Mouse (Mus musculus) stomach, embryonic 15.5 days (tissue): ENCODE measurements around the gene Uox. TPM values are rescaled to one million over a fixed set of nuclear protein-coding genes. Genes with fewer than 3 reads are reported as not detected.
A peak's percentile ranks its signal among the peaks of the same experiment; 100 is the strongest.

Source experiments
- ATAC-seq: fragments of 200-750 bp; cut with Nextera tagmentation; 2 replicates; pipeline ENCODE4 v1.8.0; 2017; ENCODE audit warnings: low read depth, moderate number of reproducible peaks, moderate TSS enrichment; ENCODE audit not compliant: insufficient read depth, low FRiP score
- H3K27ac ChIP-seq: fragments of 300-500 bp; sonication (generic); 2 replicates; pipeline ENCODE4 v1.5.1; 2015; ENCODE audit warnings: mild to moderate bottlenecking, inconsistent platforms
- H3K27me3 ChIP-seq: fragments of 300-500 bp; sonication (generic); replicated peaks from 2 replicates; pipeline ENCODE4 v1.6.1; 2015; ENCODE audit warnings: inconsistent platforms
- H3K36me3 ChIP-seq: fragments of 300-500 bp; sonication (generic); 2 replicates; pipeline ENCODE4 v1.6.1; 2015; ENCODE audit warnings: inconsistent platforms
- H3K4me1 ChIP-seq: fragments of 300-500 bp; sonication (generic); 2 replicates; pipeline ENCODE4 v1.6.1; 2015; ENCODE audit warnings: inconsistent platforms
- H3K4me2 ChIP-seq: fragments of 300-500 bp; sonication (generic); 2 replicates; pipeline ENCODE4 v1.6.1; 2015; ENCODE audit warnings: mild to moderate bottlenecking, inconsistent platforms
- H3K4me3 ChIP-seq: fragments of 300-500 bp; sonication (generic); replicated peaks from 2 replicates; pipeline ENCODE4 v1.5.1; 2015; ENCODE audit warnings: inconsistent platforms
- H3K9ac ChIP-seq: fragments of 300-500 bp; sonication (generic); 2 replicates; pipeline ENCODE4 v1.6.1; 2015; ENCODE audit warnings: inconsistent platforms
- H3K9me3 ChIP-seq: fragments of 300-500 bp; sonication (generic); 2 replicates; pipeline ENCODE4 v1.6.1; 2016; ENCODE audit warnings: inconsistent platforms
- WGBS: fragments of 180-500 bp; shearing (Covaris S2); methylation state at CpG from one replicate; pipeline ENCODE4 v1.1.7; 2015; 5-methylcytosine and 5-hydroxymethylcytosine counted together
- polyA plus RNA-seq: library from polyadenylated mRNA; unstranded; fragments of >200 nt; fragmentation: Nextera tagmentation; extraction: Ambion mirVana; gene quantifications from 2 replicates; pipeline ENCODE4 v1.2.1, GENCODE M21; 2015

The Uox gene
- 0.43 and 1.5 TPM in 2 replicates for polyA plus RNA-seq

DNA sequence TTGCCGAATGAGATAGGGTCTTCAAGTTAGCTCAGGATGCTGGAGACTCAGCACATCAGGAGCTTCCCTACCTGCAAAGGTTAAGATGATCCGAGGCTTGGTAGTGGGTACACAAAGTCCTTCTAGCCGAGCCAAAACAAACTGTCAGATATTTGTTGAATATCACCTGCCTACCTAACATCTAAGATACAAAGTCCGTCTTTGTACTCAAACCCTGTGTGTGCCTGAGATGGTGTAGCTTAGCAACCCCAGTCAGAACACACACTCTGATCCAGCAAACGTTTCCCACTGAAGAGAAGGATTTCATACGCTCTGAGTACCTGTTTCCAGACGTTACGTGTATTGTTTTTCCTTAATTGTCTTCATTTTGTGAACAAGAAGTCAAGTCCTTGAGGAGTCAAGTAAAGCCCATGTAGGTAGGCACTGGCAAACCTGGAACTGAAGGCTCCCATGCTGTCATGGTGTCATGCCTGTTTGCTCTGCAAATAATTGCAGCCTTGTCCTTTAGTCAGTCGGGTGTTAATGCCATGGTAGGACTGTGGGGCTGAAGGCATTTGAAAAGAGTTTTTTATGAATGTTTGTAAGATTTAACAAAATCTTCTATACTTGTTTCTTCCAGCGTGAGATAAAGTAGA is at the start of gene Uox:
Gene Uox (plus strand): TSS at position 279 of the 635 bp plus-strand sequence.
- ATAC-seq = no peak
- Histone ChIP-seq H3K4me2 (no peak within 1 kb of the TSS), H3K4me1 (no peaks in the 10 kb centered on the region), H3K9ac (no peak within 1 kb of the TSS), H3K4me3 (no peak within 1 kb of the TSS), H3K9me3 (no peaks in the 10 kb centered on the region), H3K27ac (no peak within 1 kb of the TSS), H3K36me3 (no peaks in the 10 kb centered on the region), H3K27me3 (no peaks in the 10 kb centered on the region)
- WGBS = 68% methylated on average over 10 of the region's 10 CpGs

DNA sequence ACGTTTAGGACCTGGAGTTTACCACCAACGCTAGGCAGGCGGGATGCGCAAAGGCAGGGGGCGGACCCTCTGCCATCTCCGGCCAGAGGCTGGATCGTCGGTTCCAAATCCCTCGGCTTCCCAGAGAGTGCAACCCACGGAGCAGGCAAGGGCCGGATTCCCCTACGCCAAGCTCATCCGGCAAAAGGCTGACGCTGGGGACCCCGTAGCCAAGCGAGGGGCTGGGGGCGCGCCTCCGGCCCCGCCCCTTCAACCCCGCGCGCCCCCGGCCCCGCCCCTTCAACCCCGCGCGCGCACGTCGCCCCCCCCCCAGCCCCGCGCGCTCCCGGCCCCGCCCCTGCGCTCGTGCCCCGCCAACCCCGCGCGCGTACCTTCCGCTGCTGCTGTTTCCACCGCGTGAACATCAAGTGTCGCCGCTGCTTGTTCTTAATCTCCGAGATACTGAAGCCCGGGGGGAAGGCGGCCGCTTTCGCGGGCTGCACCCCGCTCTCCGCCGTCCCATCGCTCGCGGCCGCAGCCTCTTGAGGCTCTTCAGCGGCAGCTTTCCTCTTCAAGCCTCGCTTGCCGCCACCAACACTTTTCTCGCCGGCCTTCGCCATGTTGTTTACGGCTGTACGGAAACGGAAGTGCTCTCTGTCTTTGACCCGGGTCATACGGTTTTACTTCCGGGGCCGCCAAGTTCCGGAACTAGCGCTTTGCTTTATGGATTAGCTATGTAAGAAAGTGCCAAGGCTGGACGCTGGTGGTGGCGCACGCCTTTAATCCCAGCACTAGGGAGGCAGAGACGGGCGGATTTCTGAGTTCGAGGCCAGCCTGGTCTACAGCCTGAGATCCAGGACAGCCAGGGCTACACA is 49.2 kb upstream of the Uox start, which contains the start of gene Rpf1:
Gene Rpf1 (minus strand): TSS at position 632 of the 854 bp plus-strand sequence.
- no peaks in the 10 kb centered on the region for H3K9me3 ChIP-seq
- under 1% methylated on average over 72 of the region's 82 CpGs for WGBS
- 0 out of 2 replicates have a peak, but pooled peaks cover 3% of the 10 kb centered on the region for H3K4me1 ChIP-seq
- H3K27ac ChIP-seq = peak within 1 kb of the TSS; percentile 98
- H3K27me3 ChIP-seq = no peaks in the 10 kb centered on the region
- H3K9ac ChIP-seq = peak within 1 kb of the TSS; percentile 65
- peak within 1 kb of the TSS; percentile 80 for H3K4me3 ChIP-seq
- H3K4me2 ChIP-seq = peak within 1 kb of the TSS; percentile 71
- H3K36me3 ChIP-seq = 0 out of 2 replicates have a peak, but pooled peaks cover 10% of the 10 kb centered on the region
- ATAC-seq = peak; percentile 96

DNA sequence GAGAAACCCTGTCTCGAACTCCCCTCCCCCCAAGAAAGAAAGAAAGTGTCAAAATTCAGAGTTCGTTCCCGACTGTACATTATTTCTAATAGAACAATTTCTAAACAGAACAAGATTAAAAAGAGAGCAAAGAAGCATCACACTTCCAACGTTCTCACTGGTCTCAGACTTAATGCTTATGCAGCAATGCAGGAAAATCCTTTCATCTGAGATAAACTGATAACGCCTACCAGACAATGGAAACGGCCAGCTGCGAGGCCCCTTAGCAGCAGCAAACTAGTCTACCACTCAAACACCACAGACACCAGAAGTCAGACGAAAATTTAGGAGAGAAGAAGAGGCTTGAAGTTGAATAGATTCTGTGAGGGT is 48.6 kb upstream of the Uox start:
- Histone ChIP-seq H3K27me3 (no peaks in the 10 kb centered on the region), H3K36me3 (0 out of 2 replicates have a peak, but pooled peaks cover 10% of the 10 kb centered on the region), H3K4me3 (peak overlapping the region; percentile 80), H3K9me3 (no peaks in the 10 kb centered on the region), H3K4me1 (0 out of 2 replicates have a peak, but pooled peaks cover 3% of the 10 kb centered on the region), H3K27ac (peak overlapping the region; percentile 98), H3K9ac (0 out of 2 replicates have a peak overlapping the region, but pooled peaks have one; percentile 65), H3K4me2 (peak overlapping the region; percentile 71)
- ATAC-seq = no peak
- 8% methylated on average over 8 of the region's 8 CpGs for WGBS

DNA sequence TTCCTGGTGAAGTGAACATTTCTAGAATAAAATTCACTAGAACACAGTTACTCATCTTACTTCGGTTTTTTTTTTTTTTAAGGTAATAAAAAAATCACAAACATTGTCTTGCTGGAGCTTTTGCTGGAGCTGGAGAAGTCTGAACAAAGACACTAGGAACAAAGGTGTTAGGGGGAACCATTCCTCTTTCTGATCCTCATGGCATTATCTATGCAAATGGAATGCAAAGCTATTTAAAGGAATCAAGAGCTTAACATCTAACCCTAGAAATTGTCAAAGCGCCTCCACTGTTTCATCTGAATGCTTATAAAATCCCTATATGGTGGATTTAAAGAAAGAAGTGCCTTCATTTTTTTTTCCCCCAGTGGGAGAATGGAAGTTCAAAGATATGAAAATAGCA is 41.9 kb upstream of the Uox start:
- no peak for ATAC-seq
- H3K27me3 ChIP-seq = no peaks in the 10 kb centered on the region
- H3K27ac ChIP-seq = no peak overlapping the region
- no peak overlapping the region for H3K4me2 ChIP-seq
- H3K36me3 ChIP-seq = no peaks in the 10 kb centered on the region
- no peaks in the 10 kb centered on the region for H3K9me3 ChIP-seq
- no peak overlapping the region for H3K4me3 ChIP-seq
- WGBS = 52% methylated on average over 2 of the region's 2 CpGs
- H3K4me1 ChIP-seq = no peaks in the 10 kb centered on the region
- no peak overlapping the region for H3K9ac ChIP-seq

DNA sequence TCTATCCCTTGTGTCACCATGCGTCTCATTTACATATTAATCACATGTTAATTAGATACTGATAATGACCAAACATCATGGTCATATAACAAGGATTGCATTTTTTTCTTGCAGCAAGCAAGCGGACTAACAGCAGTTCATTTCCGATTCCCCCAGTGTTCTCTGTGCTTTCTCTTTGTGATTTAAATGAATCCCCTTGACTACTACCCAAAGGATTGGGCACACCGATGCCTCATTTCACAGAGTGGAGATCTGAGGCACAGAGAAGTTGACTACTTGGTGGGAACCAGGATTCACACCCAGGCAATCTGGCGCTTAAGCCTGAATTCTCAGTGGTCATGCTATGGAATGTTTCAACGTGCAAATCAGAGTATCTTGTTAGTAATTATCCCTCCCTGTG is 35.2 kb upstream of the Uox start:
- 61% methylated on average over 6 of the region's 6 CpGs for WGBS
- H3K4me2 ChIP-seq = no peak overlapping the region
- H3K27ac ChIP-seq = no peak overlapping the region
- no peaks in the 10 kb centered on the region for H3K36me3 ChIP-seq
- no peak for ATAC-seq
- H3K9ac ChIP-seq = no peak overlapping the region
- H3K4me1 ChIP-seq = no peaks in the 10 kb centered on the region
- H3K4me3 ChIP-seq = no peak overlapping the region
- no peaks in the 10 kb centered on the region for H3K9me3 ChIP-seq
- no peaks in the 10 kb centered on the region for H3K27me3 ChIP-seq

DNA sequence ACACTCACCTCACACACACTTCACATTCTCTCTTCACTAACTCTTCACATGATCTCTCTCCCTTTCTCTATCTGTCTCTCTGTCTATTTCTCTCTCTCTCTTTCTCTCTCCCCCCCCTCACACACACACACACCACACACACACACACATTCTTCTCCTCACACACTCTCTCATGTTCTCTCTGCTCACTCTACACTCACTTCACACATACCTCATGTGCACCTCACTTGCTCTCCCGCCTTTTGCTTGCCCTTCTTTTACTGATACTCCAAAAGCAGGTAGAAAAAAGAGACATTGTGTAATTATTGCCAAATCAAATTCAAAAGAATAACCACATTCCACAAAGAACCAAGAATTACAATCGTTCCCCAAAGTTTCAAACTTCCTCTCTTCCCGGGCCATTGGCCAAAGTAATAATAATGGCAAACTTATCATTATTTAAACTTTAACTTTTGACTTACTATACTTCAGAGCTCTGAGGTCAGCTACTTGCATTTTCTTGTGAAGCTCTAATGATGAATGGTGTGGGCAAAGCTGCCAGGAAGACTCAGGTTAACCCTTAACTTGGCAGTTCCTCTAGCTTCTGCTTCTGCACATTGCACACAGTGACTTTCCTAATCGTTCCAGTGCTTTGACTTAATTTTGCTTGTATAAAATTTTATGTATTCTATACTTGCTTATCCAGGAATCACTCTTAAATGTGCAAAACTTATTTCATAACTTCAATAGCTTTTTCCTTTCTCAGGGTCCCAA is 29.5 kb upstream of the Uox start:
- H3K36me3 ChIP-seq = no peaks in the 10 kb centered on the region
- H3K9ac ChIP-seq = no peak overlapping the region
- WGBS = 42% methylated on average over 4 of the region's 4 CpGs
- no peak overlapping the region for H3K4me2 ChIP-seq
- no peaks in the 10 kb centered on the region for H3K4me1 ChIP-seq
- H3K27me3 ChIP-seq = no peaks in the 10 kb centered on the region
- H3K4me3 ChIP-seq = no peak overlapping the region
- no peak overlapping the region for H3K27ac ChIP-seq
- no peaks in the 10 kb centered on the region for H3K9me3 ChIP-seq
- ATAC-seq = no peak

DNA sequence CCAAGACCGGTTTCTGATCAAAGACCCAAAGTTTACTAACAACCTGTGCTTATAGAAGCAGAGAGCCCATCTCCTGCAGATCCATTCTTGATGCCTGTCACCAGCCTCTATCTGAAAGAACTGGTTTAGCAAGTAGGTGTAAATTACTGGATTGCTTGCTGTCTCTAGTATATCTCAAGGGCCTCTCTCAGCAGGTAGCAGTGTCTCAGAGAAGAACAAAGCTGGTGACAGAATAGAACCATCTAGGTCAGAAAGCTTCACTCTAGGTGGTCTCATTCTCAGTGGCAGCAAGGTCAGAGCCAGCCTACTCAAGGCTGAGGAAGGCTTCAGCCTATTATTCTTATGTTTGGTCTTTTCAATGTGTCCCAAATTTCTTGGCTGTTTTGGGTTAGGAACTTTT is 26.6 kb upstream of the Uox start:
- Histone ChIP-seq H3K9me3 (no peaks in the 10 kb centered on the region), H3K4me2 (no peak overlapping the region), H3K9ac (no peak overlapping the region), H3K27ac (no peak overlapping the region), H3K4me3 (no peak overlapping the region), H3K27me3 (no peaks in the 10 kb centered on the region), H3K36me3 (no peaks in the 10 kb centered on the region), H3K4me1 (no peaks in the 10 kb centered on the region)
- no peak for ATAC-seq
- WGBS = 19% methylated on average over 1 of the region's 1 CpGs

DNA sequence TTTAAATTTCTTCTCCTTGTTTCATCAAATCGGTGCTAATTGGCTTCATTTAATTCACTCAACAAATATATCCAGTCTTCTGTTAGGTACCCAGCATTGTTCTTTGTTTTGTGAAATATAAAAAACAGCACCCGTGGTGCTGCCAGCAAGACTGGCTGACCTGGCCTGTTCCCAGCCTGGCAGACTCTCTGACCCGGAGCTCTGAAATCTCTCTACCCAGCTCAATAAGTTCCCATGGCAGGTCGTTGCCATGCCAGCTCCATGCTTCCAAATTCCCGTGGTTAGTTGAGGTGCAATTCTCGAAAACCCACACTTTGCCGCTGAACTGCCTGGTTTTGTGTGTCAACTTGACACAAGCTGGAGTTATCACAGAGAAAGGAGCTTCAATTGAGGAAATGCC is 15.4 kb upstream of the Uox start:
- Histone ChIP-seq H3K9ac (no peak overlapping the region), H3K36me3 (no peaks in the 10 kb centered on the region), H3K27me3 (no peaks in the 10 kb centered on the region), H3K4me1 (no peaks in the 10 kb centered on the region), H3K4me2 (no peak overlapping the region), H3K4me3 (no peak overlapping the region), H3K9me3 (no peaks in the 10 kb centered on the region), H3K27ac (no peak overlapping the region)
- ATAC-seq = no peak
- WGBS = 85% methylated on average over 7 of the region's 7 CpGs

DNA sequence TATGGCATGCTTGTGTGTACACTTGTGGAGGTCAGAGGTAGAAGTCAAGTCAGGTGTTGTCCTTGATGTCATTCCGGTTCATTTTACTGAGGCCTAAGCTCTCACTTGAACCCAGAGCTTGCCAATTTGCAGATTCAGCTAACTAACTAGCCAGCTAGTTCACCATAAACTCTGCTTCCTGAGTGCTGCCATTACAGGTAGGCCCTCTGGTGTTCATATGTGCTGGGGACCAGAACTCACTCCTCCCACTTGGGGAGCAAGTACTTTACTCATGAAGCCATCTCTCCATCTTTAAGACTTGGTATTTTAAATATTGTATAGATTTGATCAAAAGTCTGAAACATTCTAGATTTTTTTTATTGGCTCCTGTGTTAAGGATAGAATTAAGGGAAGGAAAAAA is 13.7 kb upstream of the Uox start:
- 68% methylated on average over 1 of the region's 1 CpGs for WGBS
- Histone ChIP-seq H3K27me3 (no peaks in the 10 kb centered on the region), H3K4me2 (no peak overlapping the region), H3K4me1 (no peaks in the 10 kb centered on the region), H3K4me3 (no peak overlapping the region), H3K9ac (no peak overlapping the region), H3K36me3 (no peaks in the 10 kb centered on the region), H3K27ac (no peak overlapping the region), H3K9me3 (no peaks in the 10 kb centered on the region)
- no peak for ATAC-seq

DNA sequence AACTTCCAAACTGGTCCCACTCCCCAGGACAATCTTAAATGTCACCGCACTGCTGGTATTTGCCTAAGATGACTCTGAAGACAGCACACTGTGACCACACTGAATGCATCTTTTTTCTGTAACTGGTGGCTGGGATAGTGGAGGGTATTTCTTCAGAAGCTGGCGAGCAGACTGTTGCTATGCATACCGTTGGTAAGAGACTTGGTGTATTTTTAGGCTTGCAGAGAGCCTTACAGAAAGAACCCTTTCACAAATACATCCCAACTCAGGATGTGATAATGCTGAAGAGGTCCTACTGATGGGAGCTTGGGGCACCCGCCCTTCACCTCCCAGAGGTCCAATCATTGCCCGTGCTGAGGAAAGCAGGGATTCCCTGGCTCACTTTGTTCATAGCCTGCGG is 12.7 kb upstream of the Uox start:
- no peaks in the 10 kb centered on the region for H3K4me1 ChIP-seq
- no peak overlapping the region for H3K4me3 ChIP-seq
- 83% methylated on average over 6 of the region's 6 CpGs for WGBS

DNA sequence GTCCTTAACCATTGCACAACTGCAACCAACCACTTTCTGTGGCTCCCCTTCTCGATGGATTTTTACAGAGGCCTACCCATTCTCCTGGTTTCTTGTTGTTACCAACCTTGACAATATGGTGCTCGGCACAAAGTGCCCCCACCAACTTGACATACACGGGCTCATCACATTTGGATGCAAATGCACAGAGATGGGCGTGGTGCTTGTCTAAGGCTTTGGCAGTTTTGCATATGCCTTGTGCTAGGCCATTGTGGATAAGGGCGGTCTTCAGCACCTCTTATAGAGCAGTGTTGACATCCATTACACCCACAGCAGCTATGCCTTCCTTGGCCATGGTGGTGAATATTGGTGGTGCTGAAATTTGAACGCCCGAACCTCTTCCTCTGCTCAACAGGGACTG is 7.3 kb upstream of the Uox start:
- Histone ChIP-seq H3K4me3 (no peak overlapping the region), H3K4me1 (no peaks in the 10 kb centered on the region), H3K27ac (no peak overlapping the region), H3K9ac (no peak overlapping the region), H3K9me3 (no peaks in the 10 kb centered on the region), H3K27me3 (no peaks in the 10 kb centered on the region), H3K4me2 (no peak overlapping the region), H3K36me3 (no peaks in the 10 kb centered on the region)
- 87% methylated on average over 7 of the region's 7 CpGs for WGBS
- no peak for ATAC-seq

More for the DNA sequence above, 12.7 kb upstream of the Uox start:
- H3K27ac ChIP-seq = no peak overlapping the region
- H3K36me3 ChIP-seq = no peaks in the 10 kb centered on the region
- ATAC-seq = no peak
- H3K27me3 ChIP-seq = no peaks in the 10 kb centered on the region
- no peaks in the 10 kb centered on the region for H3K9me3 ChIP-seq
- no peak overlapping the region for H3K4me2 ChIP-seq
- H3K9ac ChIP-seq = no peak overlapping the region
